Mouse (Mus musculus): ENCODE measurements around the gene Cpa5.
A peak's percentile ranks its signal among the peaks of the same experiment; 100 is the strongest.

Gene Cpa5

GRCm38 (mm10) chr6:30600995-30601394 is 9.8 kb upstream of the Cpa5 start:
- no peak for DNase-seq (ENCODE audit: low spot score in 2 of 2)

DNA sequence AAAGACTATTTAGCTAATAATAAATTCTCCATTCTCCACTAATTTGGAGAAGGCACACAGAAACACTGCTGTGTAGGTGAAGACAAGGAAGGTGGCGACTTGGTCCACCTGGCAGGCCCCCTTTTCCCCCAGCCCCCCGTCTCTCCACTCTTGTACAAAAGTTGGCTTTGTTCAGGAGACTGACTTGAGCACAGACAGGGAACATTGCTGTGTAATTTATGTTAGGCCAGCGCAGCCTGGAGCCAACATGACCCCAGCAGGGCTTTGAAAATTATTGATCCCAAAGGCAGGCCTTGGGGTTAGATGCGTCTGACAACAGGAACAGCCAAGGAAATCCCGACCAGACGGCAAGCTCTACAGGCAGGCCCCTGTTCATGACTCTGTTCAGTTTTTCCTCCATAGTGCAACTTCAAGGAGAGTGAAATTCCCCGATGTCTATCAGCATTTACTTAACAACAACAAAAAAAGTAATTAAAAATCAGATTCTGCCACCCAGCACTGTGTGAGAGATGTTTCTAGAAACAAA is 6.4 kb upstream of the Cpa5 start:
- no peak for DNase-seq (ENCODE audit: low spot score in 2 of 2)

DNA sequence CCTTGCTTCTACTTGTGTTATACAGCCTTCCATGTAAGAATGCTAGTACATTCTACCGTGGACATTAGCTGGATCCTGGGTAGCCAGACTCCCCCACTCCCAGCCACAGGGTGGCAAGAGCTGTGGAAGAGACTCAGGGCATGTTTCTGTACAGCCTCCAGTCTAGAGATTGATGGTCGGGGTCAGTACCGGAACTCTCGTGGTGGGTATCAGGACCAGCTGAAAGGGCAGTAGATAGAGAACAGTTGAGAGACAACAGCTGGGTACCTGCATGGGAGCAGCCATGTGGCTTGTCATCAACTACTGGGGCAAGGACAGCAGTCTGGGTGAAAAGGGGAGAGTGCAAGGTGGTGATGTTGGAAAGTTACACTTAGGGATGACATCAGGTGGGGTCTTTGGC is 5.7 kb upstream of the Cpa5 start:
- no peak for DNase-seq (ENCODE audit: low spot score in 2 of 2)

- no peak for DNase-seq (ENCODE audit: low spot score in 2 of 2)
Observed at GRCm38 (mm10) chr6:30605672-30606071, 5.1 kb upstream of the Cpa5 start.

DNA sequence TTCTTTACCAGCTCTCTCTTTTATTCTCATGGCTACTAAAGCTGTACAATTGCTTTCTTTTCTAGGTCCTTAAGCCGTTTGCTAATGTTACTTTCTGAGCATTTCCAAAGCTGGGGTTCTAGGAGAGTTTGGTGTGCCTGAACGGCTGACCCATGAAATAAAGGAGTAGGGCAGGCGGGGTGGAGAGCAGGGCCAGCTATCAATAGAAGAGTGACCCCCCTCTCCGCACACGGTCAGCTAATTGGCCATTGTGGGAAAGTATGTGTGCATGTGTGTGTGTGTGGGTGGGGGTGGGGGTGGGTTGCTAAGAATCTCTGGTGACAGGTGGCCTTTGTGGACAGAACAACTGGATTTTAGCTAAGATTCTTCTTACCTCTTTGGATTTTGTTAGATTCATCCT is 402 bp downstream of the Cpa5 start:
- no peak for DNase-seq (ENCODE audit: low spot score in 2 of 2)

GRCm38 (mm10) chr6:30614251-30614650 is 3.4 kb downstream of the Cpa5 start:
- no peak for DNase-seq (ENCODE audit: low spot score in 2 of 2)

- DNase-seq (ENCODE audit: low spot score in 2 of 2) = no peak
Observed at GRCm38 (mm10) chr6:30615741-30616140, 4.9 kb downstream of the Cpa5 start.

- no peak for DNase-seq (ENCODE audit: low spot score in 2 of 2)
Observed at GRCm38 (mm10) chr6:30616491-30616941, 5.7 kb downstream of the Cpa5 start.

DNA sequence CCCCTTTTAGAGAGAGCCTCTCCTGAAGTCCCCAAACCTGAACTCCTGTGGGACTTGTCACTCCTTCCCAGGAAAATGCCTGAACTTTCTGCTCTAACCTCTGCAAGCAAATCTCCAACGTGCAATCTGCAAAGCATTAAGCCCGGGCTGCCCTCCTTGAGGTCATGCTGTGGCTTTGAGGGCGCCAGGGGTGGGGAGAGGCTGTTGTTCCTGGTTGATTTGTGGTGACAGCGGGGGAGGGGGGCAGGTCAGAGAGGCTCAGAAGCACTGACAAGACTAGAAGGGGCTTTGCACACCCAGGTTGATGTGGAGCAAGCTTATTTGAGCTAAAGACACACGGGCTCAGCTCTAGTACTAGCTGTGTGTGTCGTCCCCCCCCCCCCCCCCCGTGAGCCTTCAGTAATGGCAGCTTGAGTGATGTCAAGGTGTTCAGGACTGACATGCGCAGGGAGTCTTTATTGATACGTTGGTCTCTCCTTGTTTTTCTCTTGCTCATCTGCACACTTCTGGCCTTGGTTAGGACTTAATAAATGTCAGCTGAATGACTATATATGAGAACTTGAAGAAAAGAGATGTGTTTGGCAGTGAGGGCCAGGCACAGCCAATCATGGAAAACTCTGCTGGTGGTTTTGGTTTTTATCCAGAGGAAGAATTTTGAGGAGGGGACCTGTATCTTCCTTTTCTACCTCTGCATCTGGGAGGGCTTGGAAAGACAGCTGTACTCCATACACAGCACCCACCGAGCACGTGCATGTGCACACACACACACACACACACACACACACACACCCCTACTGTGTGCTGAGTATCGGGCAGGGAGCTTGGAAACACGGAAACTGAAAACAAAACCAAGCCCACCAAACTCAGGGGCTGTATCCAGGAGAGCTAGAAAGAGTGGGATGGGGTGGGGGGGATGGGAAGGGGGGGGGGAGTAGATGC is 6.5 kb downstream of the Cpa5 start:
- DNase-seq (ENCODE audit: low spot score in 2 of 2) = no peak

GRCm38 (mm10) chr6:30617959-30618590 is 7.3 kb downstream of the Cpa5 start:
- DNase-seq (ENCODE audit: low spot score in 2 of 2) = peak; percentile 47 to 72

DNA sequence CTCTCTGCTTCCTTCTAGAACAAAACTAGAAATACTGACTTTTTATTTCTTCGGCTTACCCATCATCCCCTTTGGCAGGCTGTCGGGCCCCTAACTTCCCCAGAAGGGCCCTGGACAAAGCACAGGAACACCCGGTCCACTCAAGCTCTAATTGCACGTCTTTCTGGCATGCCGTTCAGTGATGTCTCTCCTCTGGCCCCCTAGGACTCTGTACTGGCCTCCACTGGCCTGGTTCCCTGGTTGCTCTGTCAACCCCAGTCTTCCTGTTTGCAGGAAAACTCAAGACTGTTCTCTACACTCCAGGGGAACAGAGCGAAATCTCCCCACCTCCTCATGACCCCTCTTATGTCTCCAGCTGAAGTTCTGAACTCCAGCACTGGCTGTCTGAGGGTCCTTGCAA is 7.9 kb downstream of the Cpa5 start:
- DNase-seq (ENCODE audit: low spot score in 2 of 2) = no peak

DNA sequence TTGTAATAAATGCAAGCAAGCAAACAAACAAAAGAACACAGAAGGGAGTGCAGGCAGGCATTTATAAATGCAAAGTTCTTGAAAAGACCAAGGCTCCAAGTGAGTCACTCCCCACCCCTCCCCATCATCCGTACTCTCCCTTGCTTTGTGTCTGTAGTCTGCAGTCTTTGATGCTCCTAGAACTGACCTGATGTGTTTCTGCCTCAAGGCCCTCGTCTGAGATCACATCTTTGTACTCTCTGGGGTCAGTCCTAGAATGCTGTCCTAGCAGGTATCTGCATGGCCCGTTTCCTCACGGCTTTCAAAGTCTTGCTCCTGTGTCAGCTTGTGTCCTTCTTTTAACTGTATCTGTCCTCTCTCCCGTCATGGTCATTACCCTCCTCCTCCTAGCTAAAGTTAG is 8.8 kb downstream of the Cpa5 start:
- no peak for DNase-seq (ENCODE audit: low spot score in 2 of 2)

- no peak for DNase-seq (ENCODE audit: low spot score in 2 of 2)
Observed at GRCm38 (mm10) chr6:30620591-30620990, 9.8 kb downstream of the Cpa5 start.

GRCm38 (mm10) chr6:30620994-30621393 is 10.2 kb downstream of the Cpa5 start:
- DNase-seq (ENCODE audit: low spot score in 2 of 2) = no peak

DNA sequence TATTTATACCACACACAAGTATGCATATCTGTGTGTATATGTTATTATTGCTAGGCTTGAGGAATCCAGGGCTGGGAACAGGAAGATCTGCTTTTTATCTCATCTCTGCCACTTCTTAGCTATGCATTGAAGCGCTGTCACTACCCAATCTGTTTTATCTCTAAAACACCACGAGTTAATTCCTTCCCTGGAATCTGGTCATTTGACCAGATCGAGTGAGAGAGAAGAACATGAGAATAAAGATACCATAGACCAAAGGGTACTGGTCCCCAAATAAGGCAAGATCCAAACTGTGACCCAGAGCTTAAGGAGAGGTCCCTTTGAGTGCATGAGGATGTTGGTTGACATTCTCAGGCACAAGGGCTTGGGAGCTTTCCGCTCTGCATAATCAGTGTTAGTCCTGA is 11.2 kb downstream of the Cpa5 start:
- DNase-seq (ENCODE audit: low spot score in 2 of 2) = no peak

GRCm38 (mm10) chr6:30624763-30625162 is 14.0 kb downstream of the Cpa5 start:
- no peak for DNase-seq (ENCODE audit: low spot score in 2 of 2)

DNA sequence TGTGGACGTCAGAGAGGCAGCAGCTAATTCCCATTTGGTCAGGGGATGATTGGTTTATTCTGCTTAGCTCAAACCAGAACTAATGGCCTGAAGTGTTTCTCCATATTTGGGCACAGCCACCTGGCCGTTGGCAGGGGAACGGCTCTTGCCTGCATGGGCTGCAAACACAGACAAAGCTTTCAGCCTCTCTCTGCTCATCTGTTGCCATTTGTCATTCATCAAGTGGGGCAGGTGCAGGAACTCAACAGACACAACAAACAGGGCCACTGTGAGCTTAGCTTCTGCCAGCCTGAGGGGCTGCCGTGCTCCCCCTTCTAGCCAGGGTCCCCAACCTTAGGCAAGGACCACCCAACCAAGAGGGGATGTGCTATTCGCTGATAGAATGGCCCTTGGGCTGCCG is 17.3 kb downstream of the Cpa5 start:
- DNase-seq (ENCODE audit: low spot score in 2 of 2) = peak in 1 of 2 experiments; percentile 20

GRCm38 (mm10) chr6:30629989-30630388 is 19.2 kb downstream of the Cpa5 start:
- DNase-seq (ENCODE audit: low spot score in 2 of 2) = no peak

GRCm38 (mm10) chr6:30635361-30635862 is 24.6 kb downstream of the Cpa5 start:
- DNase-seq (ENCODE audit: low spot score in 2 of 2) = no peak

- no peak for DNase-seq (ENCODE audit: low spot score in 2 of 2)
Observed at GRCm38 (mm10) chr6:30636186-30636842, 25.5 kb downstream of the Cpa5 start.

DNA sequence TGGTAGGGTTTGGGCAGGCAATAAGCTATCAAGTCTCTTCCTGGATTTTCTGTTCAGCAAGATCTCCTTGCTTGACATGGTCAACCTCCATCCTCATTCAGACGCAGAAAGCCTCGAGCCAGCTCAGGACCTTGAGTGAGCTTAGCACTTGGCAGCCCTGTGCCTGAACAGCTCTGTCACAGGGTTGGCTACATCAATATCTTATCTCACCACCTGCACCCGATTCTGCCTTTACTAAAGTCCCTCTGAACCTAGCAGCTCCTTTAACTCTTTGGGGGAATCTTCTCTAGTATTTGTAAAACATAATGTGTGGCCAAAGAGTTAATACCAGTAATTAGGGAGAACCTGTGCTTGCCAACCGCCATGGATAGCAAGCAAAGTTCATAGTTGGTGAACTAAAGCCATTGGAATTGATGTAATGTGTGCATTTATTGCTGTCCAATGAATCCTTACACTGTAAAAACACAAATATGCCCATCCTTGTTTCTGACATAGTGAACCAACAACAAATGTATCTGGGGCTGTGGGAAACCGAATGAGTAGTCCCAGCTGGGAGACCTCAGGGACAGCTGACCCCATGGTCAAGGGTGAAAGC is 28.0 kb downstream of the Cpa5 start, which contains the start of gene Cpa1:
Gene Cpa1 (plus strand): TSS at position 545 of the 595 bp plus-strand sequence.
- DNase-seq (ENCODE audit: low spot score in 2 of 2) = no peak

All from right cerebral cortex, postnatal 36 days (tissue).